Comparison of ENCODE assay signal across 10 mouse cellular contexts in the genomic region with DNA sequence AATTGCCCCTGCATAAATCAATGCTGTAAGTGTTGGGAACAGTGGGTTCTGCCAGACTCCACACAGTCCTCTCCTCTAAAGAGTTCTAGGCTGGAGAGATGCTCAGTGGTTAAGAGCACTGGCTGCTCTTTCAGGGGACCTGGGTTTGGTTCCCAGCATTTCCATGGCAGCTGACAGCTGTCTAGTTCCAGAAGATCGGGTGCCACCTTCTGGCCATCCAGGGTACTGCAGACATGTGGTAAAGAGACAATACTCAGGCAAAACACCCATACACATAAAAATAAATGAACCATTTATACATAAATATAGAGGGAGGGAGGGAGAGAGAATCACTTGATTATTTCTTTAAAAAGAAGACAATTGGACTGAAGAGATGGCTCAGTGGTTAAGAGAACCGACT. TPM values are rescaled to one million over a fixed set of nuclear protein-coding genes. Genes with fewer than 3 reads are reported as not detected.
DNase-seq lines count a peak whose midpoint lies in the region; ATAC-seq and TF ChIP-seq lines count a peak whose summit lies in the region.
"Had no signal": no experiment of that assay in that cellular context is flagged by ENCODE, and none has a peak within 500 bp of the region (broad histone marks: within the 10 kb centered on the region; RNA-seq: fewer than 3 reads in every experiment).

No protein-coding gene starts in this region.

- WGBS in olfactory bulb, adult 2 months = 83% methylated on average over 2 of the region's 2 CpGs
- 83% methylated on average over 2 of the region's 2 CpGs for WGBS in forebrain, embryonic 12.5 days

- no peak overlapping the region for H3K9ac ChIP-seq in forebrain, embryonic 12.5 days

- peaks cover 39% of the 10 kb centered on the region for H3K27me3 ChIP-seq in forebrain, embryonic 12.5 days

- ATAC-seq in frontal cortex, adult (ENCODE audit: low TSS enrichment) = no peak
- no peak for ATAC-seq in forebrain, embryonic 12.5 days (ENCODE audit: low FRiP score)

- H3K4me1 ChIP-seq in cortical plate, adult 2 months (ENCODE audit: control insufficient read depth, insufficient read depth, low read length) = no peaks in the 10 kb centered on the region; the same call in 1 of the 2 replicates
- peaks cover 4% of the 10 kb centered on the region for H3K4me1 ChIP-seq in olfactory bulb, adult 2 months (ENCODE audit: control insufficient read depth, insufficient read depth, low read length)
- H3K4me1 ChIP-seq in forebrain, embryonic 12.5 days = peaks cover 7% of the 10 kb centered on the region

- H3K4me2 ChIP-seq in forebrain, embryonic 12.5 days = no peak overlapping the region

- H3K36me3 ChIP-seq in forebrain, embryonic 12.5 days (replicated peaks) = no peaks in the 10 kb centered on the region

- H3K4me3 ChIP-seq in cortical plate, adult 2 months (ENCODE audit: insufficient read depth, low read length) = no peak overlapping the region
- no peak overlapping the region for H3K4me3 ChIP-seq in olfactory bulb, adult 2 months (ENCODE audit: insufficient read depth, low read depth, low read length)
- H3K4me3 ChIP-seq in forebrain, embryonic 12.5 days (replicated peaks) = no peak overlapping the region

- H3K9me3 ChIP-seq in forebrain, embryonic 12.5 days = peaks cover 5% of the 10 kb centered on the region; the same call in 1 of the 2 replicates

- no peak overlapping the region for H3K27ac ChIP-seq in cortical plate, adult 2 months (ENCODE audit: insufficient read depth, low read length)
- H3K27ac ChIP-seq in olfactory bulb, adult 2 months (ENCODE audit: insufficient read depth, low read depth, low read length) = no peak overlapping the region
- no peak overlapping the region for H3K27ac ChIP-seq in forebrain, embryonic 12.5 days

- 0 out of 2 replicates have a peak, but pooled peaks have one; percentile 18 for TF ChIP-seq CTCF in cortical plate, adult 2 months (IDR thresholded peaks at IDR 0.05; ENCODE audit: extremely low read depth, insufficient read depth, low read length)
- TF ChIP-seq CTCF in olfactory bulb, adult 2 months (IDR thresholded peaks at IDR 0.05; ENCODE audit: insufficient read depth, low read depth, low read length) = peak; percentile 30; the same call in 1 of the 2 replicates

- no peak for TF ChIP-seq POLR2A in cortical plate, adult 2 months (IDR thresholded peaks at IDR 0.05; ENCODE audit: extremely low read depth, insufficient read depth, low read length)
- no peak for TF ChIP-seq POLR2A in olfactory bulb, adult 2 months (IDR thresholded peaks at IDR 0.05; ENCODE audit: insufficient read depth, low read depth, low read length)

- DNase-seq in cerebellum, postnatal 36 days = peak; percentile 10 to 11
- DNase-seq in cerebellum, adult 8-10 months = no peak
- peak; percentile 14 to 18 for DNase-seq in lung, adult 18-20 months
- no peak for DNase-seq in lung, postnatal 25 days (ENCODE audit: low spot score)

RNA-seq across cellular contexts. Expression of gene Kcng3, which starts 5.7 kb away (rescaled TPM):
- 2.1 and 2.3 TPM in 2 replicates for polyA plus RNA-seq in cortical plate, adult 2 months (2012; rRNA removed)
- not detected in 2 replicates for polyA plus RNA-seq in olfactory bulb, adult 2 months (2012; ENCODE audit: insufficient read depth, insufficient read length, low replicate concordance, missing spikeins)
- polyA plus RNA-seq in forebrain, embryonic 12.5 days (2016; fragmentation: Nextera tagmentation; extraction: Ambion mirVana) = not detected in 2 replicates
- polyA plus RNA-seq: heart, embryonic 16.5 days; neural tube, embryonic 11.5 days had no signal

Comparison
In these comparisons a context has a peak if more than half of its experiments do, and no peak if none do; other contexts are left out.
1. DNase-seq: peak in cerebellum, postnatal 36 days (2 of 2) and lung, adult 18-20 months (2 of 2); none in cerebellum, adult 8-10 months (single experiment) and lung, postnatal 25 days (single experiment).